Mouse (Mus musculus) colon, adult 2 months (tissue): ENCODE measurements around the gene Bbof1. TPM values are rescaled to one million over a fixed set of nuclear protein-coding genes. Genes with fewer than 3 reads are reported as not detected.

Experiments
- polyA plus RNA-seq: library from polyadenylated mRNA; depleted of rRNA; stranded (reverse); fragments of >200 nt; gene quantifications from 2 replicates; pipeline ENCODE4 v1.2.3, GENCODE M21; 2012; rRNA removed

The Bbof1 gene
- 0.08 TPM in 1 of 2 replicates, not detected in the other for polyA plus RNA-seq

DNA sequence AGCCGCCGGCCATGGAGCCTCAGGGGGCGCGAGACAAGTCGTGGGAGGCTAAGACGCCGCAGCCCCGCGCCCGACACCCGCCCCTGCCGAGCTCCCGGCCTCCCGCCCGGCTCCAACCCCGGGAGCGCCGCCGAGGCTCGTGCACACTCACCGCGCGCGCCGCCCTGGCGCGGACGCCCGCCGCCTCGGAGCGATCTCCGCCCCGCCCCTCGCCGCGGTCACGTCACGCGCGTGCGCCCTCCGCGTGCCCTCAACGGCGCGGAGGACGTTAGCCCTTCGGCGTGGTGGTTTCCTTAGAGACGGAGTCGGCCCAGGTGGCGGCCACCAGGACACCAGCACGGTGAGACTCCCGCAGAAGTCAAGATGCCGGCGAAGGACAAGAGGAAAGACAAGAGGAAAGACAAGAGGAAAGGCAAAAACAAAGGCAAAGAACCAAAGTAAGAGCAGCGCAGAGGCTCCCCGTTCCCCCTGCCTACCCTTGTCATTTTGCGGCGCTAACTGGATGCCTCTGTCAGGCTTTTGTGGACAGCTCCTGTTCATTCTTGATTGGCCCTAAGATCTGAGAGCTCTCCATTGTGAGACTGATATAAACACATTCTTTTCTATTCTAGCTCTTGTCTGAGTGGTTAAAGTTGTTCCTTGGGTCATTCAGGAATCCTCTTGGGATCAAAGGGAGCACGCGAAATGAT is at the start of gene Bbof1, which contains the start of gene Entpd5:
Gene Bbof1, plus strand, starts transcription at position 253 of the 689 bp plus-strand sequence.
Gene Entpd5, minus strand, starts transcription at position 211 of the 689 bp plus-strand sequence.

GRCm38 (mm10) chr12:84361555-84362489 is 47.0 kb upstream of the Bbof1 start, which contains the start of the genes Coq6 and Fam161b:
Gene Coq6, plus strand, starts transcription at chr12:84361657.
Gene Fam161b, minus strand, starts transcription at chr12:84361833.

DNA sequence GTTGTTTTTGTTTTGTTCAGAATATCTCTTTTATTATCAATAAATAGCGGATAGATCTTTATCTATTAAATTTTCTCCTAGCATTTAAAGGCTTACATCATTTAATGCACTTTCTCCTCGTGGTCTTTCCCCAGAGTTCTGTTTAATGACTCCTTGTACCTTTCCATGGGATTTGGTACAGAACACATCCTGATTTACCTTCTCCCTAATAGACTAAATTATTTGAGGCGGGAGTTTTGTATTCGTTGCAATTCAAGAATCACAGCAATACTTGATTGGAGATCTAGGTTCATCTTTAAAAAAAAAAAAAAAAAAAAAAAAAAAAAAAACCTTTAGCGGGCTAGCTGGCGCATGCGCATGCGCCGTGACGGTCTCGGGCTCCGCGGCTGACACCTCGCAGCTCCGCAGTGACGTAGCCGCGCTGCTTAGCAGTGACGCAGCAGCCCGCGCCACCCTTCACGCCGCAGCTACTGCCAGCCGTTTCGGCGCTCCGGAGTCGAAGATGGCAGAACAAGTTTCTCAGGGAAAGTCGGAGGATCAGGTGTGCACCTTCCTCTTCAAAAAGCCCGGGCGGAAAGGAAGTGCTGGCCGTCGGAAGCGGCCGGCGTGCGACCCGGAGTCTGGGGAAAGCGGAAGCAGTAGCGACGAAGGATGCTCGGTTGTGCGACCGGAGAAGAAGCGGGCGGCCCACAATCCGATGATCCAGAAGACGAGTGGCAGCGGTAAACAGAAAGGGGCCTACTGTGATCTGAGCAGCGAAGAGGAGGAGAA is 8.1 kb downstream of the Bbof1 start, which contains the start of gene Rnf113a2:
Gene Rnf113a2, plus strand, starts transcription at position 363 of the 771 bp plus-strand sequence.

DNA sequence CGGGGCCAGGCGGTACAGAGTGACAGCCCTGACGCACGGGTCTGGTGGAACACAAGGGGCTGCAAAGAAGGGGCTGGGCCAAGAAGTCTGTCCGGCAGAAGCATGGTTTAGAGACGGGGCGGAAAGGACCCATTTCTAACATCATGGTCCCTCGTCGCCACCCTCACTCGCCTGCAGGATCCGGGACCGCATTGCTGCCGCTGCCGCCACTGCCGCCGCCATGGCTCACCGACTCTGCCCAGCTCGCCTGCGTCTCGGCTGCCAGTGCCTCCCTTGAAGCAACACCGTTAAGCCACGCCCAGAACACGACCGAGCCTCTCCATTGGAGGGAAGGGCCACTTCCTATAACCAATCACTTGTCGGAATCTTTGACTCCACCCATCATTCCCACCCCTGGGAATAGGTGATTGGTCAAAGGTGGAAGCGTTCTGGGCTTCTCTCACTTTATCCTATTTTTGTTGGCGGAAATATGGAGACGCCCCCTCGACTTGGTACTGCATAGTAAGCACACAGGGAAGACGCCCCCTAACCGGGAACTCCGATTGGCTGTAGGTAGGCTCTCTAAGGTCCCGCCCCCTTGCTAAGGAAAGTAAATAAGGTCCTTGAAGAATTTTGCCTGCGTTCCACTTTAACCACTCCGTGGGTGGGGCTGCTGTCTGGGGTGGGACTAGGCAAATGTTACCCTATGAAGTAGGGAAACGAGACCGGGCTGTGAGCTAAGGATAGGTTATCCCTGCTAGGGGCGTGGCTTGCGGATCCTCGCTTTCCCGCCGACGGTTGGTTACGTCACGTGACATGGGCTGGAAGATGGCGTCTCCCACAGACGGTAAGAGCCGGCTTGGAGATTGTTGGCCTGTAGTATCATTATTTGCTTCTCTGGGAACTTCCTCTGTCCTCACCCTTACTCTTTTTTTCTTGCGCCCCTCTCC is 42.1 kb downstream of the Bbof1 start, which contains the start of the genes Aldh6a1 and Lin52:
Gene Aldh6a1, minus strand, starts transcription at position 287 of the 929 bp plus-strand sequence.
Gene Lin52, plus strand, starts transcription at position 705 of the 929 bp plus-strand sequence.

Other genes with a start within 250 kb of the Bbof1 start
- 16.2 and 18.4 TPM in 2 replicates for gene Elmsan1, start 190.2 kb upstream of the Bbof1 start, polyA plus RNA-seq
- gene Ptgr2, start 123.8 kb upstream of the Bbof1 start, polyA plus RNA-seq = 6.3 and 7.1 TPM in 2 replicates
- gene Zfp410, start 92.2 kb upstream of the Bbof1 start, polyA plus RNA-seq = 12.9 and 14.4 TPM in 2 replicates
- gene Coq6, start 47.4 kb upstream of the Bbof1 start, polyA plus RNA-seq = 36.0 and 42.9 TPM in 2 replicates
- gene Fam161b, start 47.2 kb upstream of the Bbof1 start, polyA plus RNA-seq = 0.92 and 1.4 TPM in 2 replicates
- 26.7 and 27.6 TPM in 2 replicates for gene Entpd5, start within 50 bp of the Bbof1 start, polyA plus RNA-seq
- gene Rnf113a2, start 8.1 kb downstream of the Bbof1 start, polyA plus RNA-seq = 3.1 and 3.3 TPM in 2 replicates
- 5.4 and 5.7 TPM in 2 replicates for gene Aldh6a1, start 41.9 kb downstream of the Bbof1 start, polyA plus RNA-seq
- 4.9 TPM in 2 replicates for gene Lin52, start 42.4 kb downstream of the Bbof1 start, polyA plus RNA-seq
- gene Vsx2, start 160.7 kb downstream of the Bbof1 start, polyA plus RNA-seq = not detected in 2 replicates
- gene Abcd4, start 208.3 kb downstream of the Bbof1 start, polyA plus RNA-seq = 20.9 and 21.1 TPM in 2 replicates
- not detected in 2 replicates for gene Vrtn, start 231.9 kb downstream of the Bbof1 start, polyA plus RNA-seq